8 mouse cellular contexts compared by ENCODE assay signal in genomic region chr8:80482822-80483774, GRCm38 (mm10). TPM values are rescaled to one million over a fixed set of nuclear protein-coding genes. Genes with fewer than 3 reads are reported as not detected.
DNase-seq lines count a peak whose midpoint lies in the region; ATAC-seq lines count a peak whose summit lies in the region.

No protein-coding gene starts in this region.

- DNase-seq in CD4-positive, CD25-positive, alpha-beta regulatory T cell, adult 2 months (ENCODE audit: low read depth, low spot score): peak; percentile 27
- no peak for DNase-seq in liver, embryonic 11.5 days (ENCODE audit: low spot score)
- peak; percentile 57 for DNase-seq in embryonic facial prominence, embryonic 14.5 days (ENCODE audit: low spot score)
- peak; percentile 21 for DNase-seq in kidney, postnatal 10 days
- no peak for DNase-seq in thymus, adult 18-20 months

- H3K4me2 ChIP-seq in liver, embryonic 11.5 days: peak overlapping the region; percentile 33; the same call in 1 of the 2 replicates
- no peak overlapping the region for H3K4me2 ChIP-seq in liver, embryonic 12.5 days
- peak overlapping the region; percentile 51 for H3K4me2 ChIP-seq in embryonic facial prominence, embryonic 14.5 days (ENCODE audit: low read depth, low read length)

- no peak overlapping the region for H3K9ac ChIP-seq in liver, embryonic 11.5 days (ENCODE audit: low read depth, low read length)
- no peak overlapping the region for H3K9ac ChIP-seq in liver, embryonic 12.5 days
- H3K9ac ChIP-seq in embryonic facial prominence, embryonic 14.5 days (ENCODE audit: low read depth, low read length): no peak overlapping the region

- H3K9me3 ChIP-seq in liver, embryonic 11.5 days (ENCODE audit: control insufficient read depth, low read length): no peaks in the 10 kb centered on the region
- no peaks in the 10 kb centered on the region for H3K9me3 ChIP-seq in liver, embryonic 12.5 days (replicated peaks)
- H3K9me3 ChIP-seq in embryonic facial prominence, embryonic 14.5 days (ENCODE audit: control insufficient read depth, low read length): no peaks in the 10 kb centered on the region

- no peak for ATAC-seq in CD4-positive, CD25-positive, alpha-beta regulatory T cell, adult 4 months
- ATAC-seq in liver, embryonic 11.5 days (replicated peaks; ENCODE audit: low FRiP score): no peak
- ATAC-seq in liver, embryonic 12.5 days: no peak
- no peak for ATAC-seq in embryonic facial prominence, embryonic 14.5 days (ENCODE audit: low read depth)
- ATAC-seq in megakaryocyte-erythroid progenitor cell, adult 5-6 weeks (replicated peaks; ENCODE audit: low FRiP score, low TSS enrichment, poor library complexity, severe bottlenecking): peak; percentile 70; the same call in 1 of the 2 replicates

- no peaks in the 10 kb centered on the region for H3K4me1 ChIP-seq in liver, embryonic 11.5 days (replicated peaks; ENCODE audit: control insufficient read depth, insufficient read depth, low read length)
- H3K4me1 ChIP-seq in liver, embryonic 12.5 days: no peaks in the 10 kb centered on the region; the same call in 1 of the 2 replicates
- H3K4me1 ChIP-seq in embryonic facial prominence, embryonic 14.5 days (ENCODE audit: control insufficient read depth, insufficient read depth, low read length): no peaks in the 10 kb centered on the region

- WGBS in liver, embryonic 11.5 days: 33% methylated on average over 16 of the region's 16 CpGs
- 39% methylated on average over 16 of the region's 16 CpGs for WGBS in liver, embryonic 12.5 days (ENCODE audit: insufficient replicate concordance)
- WGBS in embryonic facial prominence, embryonic 14.5 days: 31% methylated on average over 16 of the region's 16 CpGs

- H3K27me3 ChIP-seq in liver, embryonic 11.5 days (replicated peaks; ENCODE audit: control insufficient read depth, insufficient read depth, low read length): no peaks in the 10 kb centered on the region
- H3K27me3 ChIP-seq in liver, embryonic 12.5 days (replicated peaks): no peaks in the 10 kb centered on the region; the same call in 1 of the 2 replicates
- no peaks in the 10 kb centered on the region for H3K27me3 ChIP-seq in embryonic facial prominence, embryonic 14.5 days (replicated peaks; ENCODE audit: control insufficient read depth, insufficient read depth, low read length)

- H3K36me3 ChIP-seq in liver, embryonic 11.5 days (ENCODE audit: control insufficient read depth, insufficient read depth, low read length): no peaks in the 10 kb centered on the region
- no peaks in the 10 kb centered on the region for H3K36me3 ChIP-seq in liver, embryonic 12.5 days
- H3K36me3 ChIP-seq in embryonic facial prominence, embryonic 14.5 days (ENCODE audit: control insufficient read depth, insufficient read depth, low read length): no peaks in the 10 kb centered on the region

- H3K4me3 ChIP-seq in liver, embryonic 11.5 days (ENCODE audit: low read depth, low read length): no peak overlapping the region
- no peak overlapping the region for H3K4me3 ChIP-seq in liver, embryonic 12.5 days
- peak overlapping the region; percentile 22 for H3K4me3 ChIP-seq in embryonic facial prominence, embryonic 14.5 days (ENCODE audit: low read depth, low read length)

- H3K27ac ChIP-seq in liver, embryonic 11.5 days (ENCODE audit: low read depth, low read length): no peak overlapping the region
- H3K27ac ChIP-seq in liver, embryonic 12.5 days: no peak overlapping the region
- H3K27ac ChIP-seq in embryonic facial prominence, embryonic 14.5 days (replicated peaks; ENCODE audit: low read depth, low read length): no peak overlapping the region

RNA-seq across cellular contexts. Expression of gene Gypa, which starts 10.5 kb away (rescaled TPM):
- not detected for polyA plus RNA-seq in CD4-positive, CD25-positive, alpha-beta regulatory T cell, adult 4 months (2017; shearing (Covaris generic))
- polyA plus RNA-seq in liver, embryonic 11.5 days (2014; fragmentation: Nextera tagmentation; extraction: Ambion mirVana): 197 and 222 TPM in 2 replicates
- 495 and 540 TPM in 2 replicates for polyA plus RNA-seq in liver, embryonic 12.5 days (2016; fragmentation: Nextera tagmentation; extraction: Ambion mirVana)
- polyA plus RNA-seq in embryonic facial prominence, embryonic 14.5 days (2014; fragmentation: Nextera tagmentation; extraction: Ambion mirVana): 6.0 and 9.6 TPM in 2 replicates
- total RNA-seq in megakaryocyte-erythroid progenitor cell, adult 5-6 weeks (2014; fragmentation: Nextera tagmentation): 87.4 and 96.2 TPM in 2 replicates
- 109 and 139 TPM in 2 replicates for total RNA-seq in megakaryocyte-erythroid progenitor cell, adult 5-6 weeks (2017)

Comparison
In these comparisons a context has a peak if more than half of its experiments do, and no peak if none do; other contexts are left out.
1. DNase-seq: peak in CD4-positive, CD25-positive, alpha-beta regulatory T cell, adult 2 months (single experiment), embryonic facial prominence, embryonic 14.5 days (single experiment) and kidney, postnatal 10 days (single experiment); none in liver, embryonic 11.5 days (single experiment) and thymus, adult 18-20 months (0 of 2).
2. RNA of gene Gypa, which starts 10.5 kb away (polyA plus RNA-seq): 495 to 540 TPM in liver, embryonic 12.5 days and 197 to 222 TPM in liver, embryonic 11.5 days; 6.0 to 9.6 TPM in embryonic facial prominence, embryonic 14.5 days and not detected in CD4-positive, CD25-positive, alpha-beta regulatory T cell, adult 4 months; every median in the first group is over 10 times any median in the second.